7 mouse cellular contexts compared by ENCODE assay signal in genomic region chr11:75348199-75348889, GRCm38 (mm10). TPM values are rescaled to one million over a fixed set of nuclear protein-coding genes. Genes with fewer than 3 reads are reported as not detected.
A peak's percentile ranks its signal among the peaks of the same experiment; 100 is the strongest.
DNase-seq lines count a peak whose midpoint lies in the region; ATAC-seq lines count a peak whose summit lies in the region.

TSS of gene Rpa1 (minus strand) at chr11:75348324.
TSS of gene Smyd4 (plus strand) at chr11:75348433.

- peak within 1 kb of the TSS; percentile 64 for H3K4me2 ChIP-seq in embryonic facial prominence, embryonic 11.5 days (ENCODE audit: low read depth, low read length)
- peak within 1 kb of the TSS; percentile 82 for H3K4me2 ChIP-seq in midbrain, embryonic 13.5 days (replicated peaks)

- ATAC-seq in embryonic facial prominence, embryonic 11.5 days (replicated peaks; ENCODE audit: insufficient number of reproducible peaks, low FRiP score, low TSS enrichment, low read depth), result peak; percentile 100
- peak; percentile 99 for ATAC-seq in granulocyte monocyte progenitor cell, adult 5-6 weeks (replicated peaks; ENCODE audit: poor library complexity, severe bottlenecking)
- peak; percentile 100 for ATAC-seq in midbrain, embryonic 13.5 days

- H3K4me1 ChIP-seq in embryonic facial prominence, embryonic 11.5 days (ENCODE audit: control insufficient read depth, insufficient read depth, low read length), result no peaks in the 10 kb centered on the region
- peaks cover 22% of the 10 kb centered on the region for H3K4me1 ChIP-seq in limb, embryonic 10.5 days
- peaks cover 22% of the 10 kb centered on the region for H3K4me1 ChIP-seq in midbrain, embryonic 13.5 days (replicated peaks)

- WGBS in embryonic facial prominence, embryonic 11.5 days, result 0% methylated on average over 56 of the region's 56 CpGs
- under 1% methylated on average over 55 of the region's 56 CpGs for WGBS in limb, embryonic 10.5 days
- under 1% methylated on average over 56 of the region's 56 CpGs for WGBS in midbrain, embryonic 13.5 days

- no peaks in the 10 kb centered on the region for H3K27me3 ChIP-seq in embryonic facial prominence, embryonic 11.5 days (ENCODE audit: control insufficient read depth, insufficient read depth, low read length)
- no peaks in the 10 kb centered on the region for H3K27me3 ChIP-seq in limb, embryonic 10.5 days (ENCODE audit: low read depth, poor library complexity, severe bottlenecking)
- no peaks in the 10 kb centered on the region for H3K27me3 ChIP-seq in midbrain, embryonic 13.5 days

- peak within 1 kb of the TSS; percentile 72 for H3K9ac ChIP-seq in embryonic facial prominence, embryonic 11.5 days (replicated peaks; ENCODE audit: low read length)
- peak within 1 kb of the TSS; percentile 78 for H3K9ac ChIP-seq in midbrain, embryonic 13.5 days (replicated peaks)

- H3K36me3 ChIP-seq in embryonic facial prominence, embryonic 11.5 days (replicated peaks; ENCODE audit: control insufficient read depth, insufficient read depth, low read depth, low read length), result no peaks in the 10 kb centered on the region
- peaks cover 18% of the 10 kb centered on the region for H3K36me3 ChIP-seq in limb, embryonic 10.5 days
- no peaks in the 10 kb centered on the region for H3K36me3 ChIP-seq in midbrain, embryonic 13.5 days

- H3K9me3 ChIP-seq in embryonic facial prominence, embryonic 11.5 days (replicated peaks; ENCODE audit: control insufficient read depth, low read length), result no peaks in the 10 kb centered on the region
- no peaks in the 10 kb centered on the region for H3K9me3 ChIP-seq in limb, embryonic 10.5 days (replicated peaks)
- no peaks in the 10 kb centered on the region for H3K9me3 ChIP-seq in midbrain, embryonic 13.5 days

- no peak within 1 kb of the TSS for H3K27ac ChIP-seq in embryonic facial prominence, embryonic 11.5 days (replicated peaks; ENCODE audit: low read depth, low read length)
- peak within 1 kb of the TSS; percentile 87 for H3K27ac ChIP-seq in limb, embryonic 10.5 days
- H3K27ac ChIP-seq in midbrain, embryonic 13.5 days, result 0 out of 2 replicates have a peak within 1 kb of the TSS, but pooled peaks have one; percentile 27

- peak within 1 kb of the TSS; percentile 58 for H3K4me3 ChIP-seq in embryonic facial prominence, embryonic 11.5 days (ENCODE audit: low read depth, low read length)
- peak within 1 kb of the TSS; percentile 89 for H3K4me3 ChIP-seq in limb, embryonic 10.5 days
- H3K4me3 ChIP-seq in midbrain, embryonic 13.5 days (replicated peaks), result peak within 1 kb of the TSS; percentile 74

- DNase-seq in adrenal gland, postnatal 14 days, result peak; percentile 97
- peak; percentile 98 for DNase-seq in embryonic facial prominence, embryonic 11.5 days (ENCODE audit: low spot score)
- peak; percentile 96 for DNase-seq in kidney, adult 11 months
- DNase-seq in limb, embryonic 10.5 days (ENCODE audit: low spot score), result peak; percentile 96
- DNase-seq in spleen, adult 12 weeks (ENCODE audit: low spot score), result peak; percentile 91

RNA-seq across cellular contexts. Expression of gene Rpa1, which starts in this region (rescaled TPM):
- 58.2 and 59.3 TPM in 2 replicates for total RNA-seq in adrenal gland, postnatal 14 days (2021)
- 138 and 150 TPM in 2 replicates for polyA plus RNA-seq in embryonic facial prominence, embryonic 11.5 days (2014; fragmentation: Nextera tagmentation; extraction: Ambion mirVana)
- 86.4 and 106 TPM in 2 replicates for total RNA-seq in granulocyte monocyte progenitor cell, adult 5-6 weeks (2014; fragmentation: Nextera tagmentation)
- 200 and 207 TPM in 2 replicates for total RNA-seq in granulocyte monocyte progenitor cell, adult 5-6 weeks (2017)
- 178 and 185 TPM in 2 replicates for polyA plus RNA-seq in limb, embryonic 10.5 days (2016; fragmentation: Nextera tagmentation; extraction: Ambion mirVana)
- 69.1 and 70.6 TPM in 2 replicates for polyA plus RNA-seq in midbrain, embryonic 13.5 days (2015; fragmentation: Nextera tagmentation; extraction: Ambion mirVana)

RNA-seq across cellular contexts. Expression of gene Smyd4, which starts in this region (rescaled TPM):
- total RNA-seq in adrenal gland, postnatal 14 days (2021), result 8.3 and 10.3 TPM in 2 replicates
- 13.2 and 13.6 TPM in 2 replicates for polyA plus RNA-seq in embryonic facial prominence, embryonic 11.5 days (2014; fragmentation: Nextera tagmentation; extraction: Ambion mirVana)
- total RNA-seq in granulocyte monocyte progenitor cell, adult 5-6 weeks (2014; fragmentation: Nextera tagmentation), result 11.7 and 12.6 TPM in 2 replicates
- 11.2 and 12.3 TPM in 2 replicates for total RNA-seq in granulocyte monocyte progenitor cell, adult 5-6 weeks (2017)
- 15.0 and 17.1 TPM in 2 replicates for polyA plus RNA-seq in limb, embryonic 10.5 days (2016; fragmentation: Nextera tagmentation; extraction: Ambion mirVana)
- 15.3 and 15.5 TPM in 2 replicates for polyA plus RNA-seq in midbrain, embryonic 13.5 days (2015; fragmentation: Nextera tagmentation; extraction: Ambion mirVana)
